Mouse (Mus musculus): ENCODE data around the gene Doc2b.

Gene Doc2b

GRCm38 (mm10) chr11:75796029-75796445 is at the start of gene Doc2b:
Gene Doc2b (minus strand): TSS chr11:75796049.
- no peak for DNase-seq (ENCODE audit: low spot score in 2 of 2)

- no peak for DNase-seq (ENCODE audit: low spot score in 2 of 2)
Measured at GRCm38 (mm10) chr11:75842904-75843619, 47.2 kb upstream of the Doc2b start.

GRCm38 (mm10) chr11:75841503-75841902 is 45.7 kb upstream of the Doc2b start:
- DNase-seq (ENCODE audit: low spot score in 2 of 2) = no peak

- no peak for DNase-seq (ENCODE audit: low spot score in 2 of 2)
Measured at GRCm38 (mm10) chr11:75839536-75840430, 43.9 kb upstream of the Doc2b start.

GRCm38 (mm10) chr11:75838861-75839426 is 43.1 kb upstream of the Doc2b start:
- no peak for DNase-seq (ENCODE audit: low spot score in 2 of 2)

- DNase-seq (ENCODE audit: low spot score in 2 of 2) = no peak
Measured at GRCm38 (mm10) chr11:75836240-75836610, 40.4 kb upstream of the Doc2b start.

GRCm38 (mm10) chr11:75835587-75836239 is 39.9 kb upstream of the Doc2b start:
- DNase-seq (ENCODE audit: low spot score in 2 of 2) = no peak

GRCm38 (mm10) chr11:75833081-75833480 is 37.2 kb upstream of the Doc2b start:
- no peak for DNase-seq (ENCODE audit: low spot score in 2 of 2)

- DNase-seq (ENCODE audit: low spot score in 2 of 2) = no peak
Measured at GRCm38 (mm10) chr11:75830386-75830785, 34.5 kb upstream of the Doc2b start.

- DNase-seq (ENCODE audit: low spot score in 2 of 2) = no peak
Measured at GRCm38 (mm10) chr11:75827414-75827813, 31.6 kb upstream of the Doc2b start.

GRCm38 (mm10) chr11:75823506-75823905 is 27.7 kb upstream of the Doc2b start:
- DNase-seq (ENCODE audit: low spot score in 2 of 2) = no peak

- no peak for DNase-seq (ENCODE audit: low spot score in 2 of 2)
Measured at GRCm38 (mm10) chr11:75813085-75813484, 17.2 kb upstream of the Doc2b start.

- peak in 1 of 2 experiments; percentile 45 for DNase-seq (ENCODE audit: low spot score in 2 of 2)
Measured at GRCm38 (mm10) chr11:75811900-75812299, 16.1 kb upstream of the Doc2b start.

GRCm38 (mm10) chr11:75810526-75810925 is 14.7 kb upstream of the Doc2b start:
- DNase-seq (ENCODE audit: low spot score in 2 of 2) = no peak

- DNase-seq (ENCODE audit: low spot score in 2 of 2) = no peak
Measured at GRCm38 (mm10) chr11:75807486-75807885, 11.6 kb upstream of the Doc2b start.

- DNase-seq (ENCODE audit: low spot score in 2 of 2) = no peak
Measured at GRCm38 (mm10) chr11:75801771-75802550, 6.1 kb upstream of the Doc2b start.

- no peak for DNase-seq (ENCODE audit: low spot score in 2 of 2)
Measured at GRCm38 (mm10) chr11:75801369-75801768, 5.5 kb upstream of the Doc2b start.

- no peak for DNase-seq (ENCODE audit: low spot score in 2 of 2)
Measured at GRCm38 (mm10) chr11:75796536-75797246, 842 bp upstream of the Doc2b start.

GRCm38 (mm10) chr11:75795321-75795636 is 570 bp downstream of the Doc2b start:
- no peak for DNase-seq (ENCODE audit: low spot score in 2 of 2)

- DNase-seq (ENCODE audit: low spot score in 2 of 2) = no peak
Measured at GRCm38 (mm10) chr11:75794602-75795320, 1.1 kb downstream of the Doc2b start.

Data from spleen, postnatal 4 days (tissue).